Mouse (Mus musculus): ENCODE results near the gene Ppm1l.

The Ppm1l gene

DNA sequence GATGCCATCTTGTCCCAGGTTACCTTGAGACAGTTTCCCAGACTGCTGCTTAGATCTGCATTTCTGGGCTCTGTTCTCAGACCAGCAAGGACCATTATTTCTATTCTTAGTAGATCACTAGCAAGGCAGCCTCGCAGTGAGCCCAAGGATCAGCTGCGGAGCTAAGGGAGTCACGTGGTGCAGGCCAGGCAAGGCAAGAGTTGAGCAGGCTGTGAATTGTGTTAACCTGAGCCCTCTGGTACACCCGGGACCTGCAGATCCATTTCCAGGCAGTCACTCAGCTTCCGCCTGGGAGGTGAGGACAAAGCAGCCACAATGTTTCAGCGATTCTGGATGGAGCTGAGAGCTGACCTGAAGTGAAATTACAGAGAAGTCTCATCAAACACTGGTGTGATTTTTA is 185.3 kb downstream of the Ppm1l start:
- no peak for DNase-seq

DNA sequence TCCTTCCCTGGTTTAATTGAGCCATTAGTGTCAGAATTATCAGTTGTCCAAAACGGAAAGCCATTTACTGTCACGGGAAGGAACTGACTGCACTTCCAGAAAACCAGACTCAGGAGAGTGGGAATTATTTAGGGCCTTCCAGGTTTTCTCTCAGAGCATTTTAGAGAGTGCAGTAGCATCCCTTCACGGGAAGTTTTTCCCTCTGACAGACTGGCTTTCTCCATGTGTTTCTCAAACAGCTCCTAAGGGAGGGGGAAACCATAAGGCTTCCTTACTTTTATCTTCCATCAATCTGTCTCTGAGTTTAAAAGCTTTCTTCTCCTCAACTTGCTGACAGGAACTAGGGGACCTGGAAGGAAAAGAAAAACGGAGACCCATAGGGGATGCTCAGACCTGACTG is 185.9 kb downstream of the Ppm1l start:
- DNase-seq, result no peak

DNA sequence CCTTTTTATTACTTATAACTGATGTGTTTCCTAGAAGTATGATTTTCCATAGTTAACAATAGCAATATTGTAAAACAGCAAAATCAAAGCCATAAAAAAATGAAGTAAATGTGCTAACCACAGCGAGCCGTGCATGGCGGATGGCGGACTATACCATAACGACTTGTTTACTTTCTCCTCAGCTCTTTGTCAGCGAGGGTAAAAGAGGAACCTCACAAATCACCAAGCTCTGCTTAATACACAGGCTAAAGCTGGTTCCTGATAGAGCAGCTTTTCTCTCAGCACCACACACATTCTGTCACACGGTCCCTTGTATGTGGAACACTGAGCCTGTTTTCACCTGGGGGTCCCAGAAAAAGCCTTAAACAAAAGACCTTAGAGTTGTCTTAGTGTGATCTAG is 188.4 kb downstream of the Ppm1l start:
- no peak for DNase-seq

DNA sequence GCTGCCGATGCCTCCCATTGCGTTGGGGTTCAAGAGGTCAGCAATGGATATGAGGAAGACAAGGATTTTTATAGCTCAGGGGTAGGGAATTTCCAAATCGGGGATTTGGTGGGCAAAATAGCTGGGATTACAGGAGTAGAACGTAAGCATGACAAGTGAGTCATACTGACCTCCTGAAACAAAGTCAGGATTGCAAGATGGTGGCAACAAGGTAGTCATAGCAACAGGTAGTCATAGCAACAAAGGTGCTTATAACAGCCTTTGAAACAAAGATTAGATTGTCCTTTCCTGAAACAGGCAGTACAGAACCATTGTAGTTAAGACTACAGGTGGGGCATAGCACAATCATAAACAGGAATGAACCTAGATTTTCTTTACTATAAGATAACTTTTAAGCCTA is 189.7 kb downstream of the Ppm1l start:
- DNase-seq, result no peak

DNA sequence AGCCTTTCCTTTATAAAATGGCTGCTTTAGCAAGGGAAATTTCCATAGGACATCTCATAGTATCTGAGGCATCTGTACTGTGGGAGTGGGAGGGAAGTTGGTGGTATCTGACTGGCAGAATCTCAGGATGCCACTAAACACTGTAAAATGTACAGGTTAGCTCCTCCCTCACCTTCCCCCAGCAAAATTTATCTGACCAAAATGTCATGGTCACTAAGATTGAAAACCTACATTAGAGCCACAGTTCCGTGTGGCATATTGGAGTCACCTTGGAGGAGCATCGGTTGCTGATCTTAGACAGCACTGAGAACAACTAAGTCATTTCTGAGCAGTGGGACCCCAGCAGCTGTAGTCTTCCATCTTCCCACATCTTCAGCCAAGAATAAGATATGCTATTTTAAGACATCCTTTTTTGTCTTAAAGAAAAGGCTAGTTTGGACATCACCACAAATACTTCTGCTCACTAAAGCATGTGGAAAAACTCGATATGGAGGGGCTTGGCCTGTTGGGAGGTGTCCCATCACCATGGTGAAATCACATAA is 192.8 kb downstream of the Ppm1l start:
- no peak for DNase-seq

DNA sequence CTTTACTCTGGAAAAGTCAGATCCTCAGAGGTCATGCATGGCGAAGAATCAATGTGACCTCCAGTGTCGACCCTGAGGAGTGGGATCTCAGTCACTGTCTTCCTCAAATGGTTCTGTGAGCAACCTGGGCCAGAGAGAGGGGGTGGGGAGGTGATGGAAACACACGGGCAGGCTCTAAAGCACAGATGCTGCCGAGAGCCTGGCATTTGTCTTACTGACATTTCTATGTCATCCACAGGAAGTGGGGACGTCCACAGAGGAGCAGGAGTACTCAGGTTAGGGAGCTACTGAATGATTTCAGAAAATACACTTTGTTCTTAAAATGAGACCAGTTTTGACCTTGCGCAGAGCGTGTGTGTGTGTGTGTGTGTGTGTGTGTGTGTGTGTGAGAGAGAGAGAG is 195.2 kb downstream of the Ppm1l start:
- DNase-seq, result no peak

DNA sequence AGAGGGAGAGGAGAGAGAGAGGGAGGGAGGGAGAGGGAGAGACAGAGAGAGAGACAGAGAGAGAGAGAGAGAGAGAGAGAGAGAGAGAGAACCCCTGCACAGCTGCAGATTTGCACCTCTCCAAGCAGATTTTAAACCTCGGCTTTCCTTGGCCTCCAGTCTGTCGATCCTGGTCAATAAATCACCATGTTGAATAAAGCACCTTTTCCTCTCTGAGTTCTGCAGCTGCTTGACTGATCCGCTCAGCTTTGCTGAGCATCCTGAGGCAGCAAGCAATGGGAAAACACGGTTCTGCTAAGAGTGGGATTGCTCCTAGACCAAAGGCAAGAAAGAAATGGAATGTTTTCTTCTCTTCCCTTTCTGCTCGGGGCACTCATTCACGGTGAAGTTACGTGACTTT is 195.7 kb downstream of the Ppm1l start:
- DNase-seq, result no peak

DNA sequence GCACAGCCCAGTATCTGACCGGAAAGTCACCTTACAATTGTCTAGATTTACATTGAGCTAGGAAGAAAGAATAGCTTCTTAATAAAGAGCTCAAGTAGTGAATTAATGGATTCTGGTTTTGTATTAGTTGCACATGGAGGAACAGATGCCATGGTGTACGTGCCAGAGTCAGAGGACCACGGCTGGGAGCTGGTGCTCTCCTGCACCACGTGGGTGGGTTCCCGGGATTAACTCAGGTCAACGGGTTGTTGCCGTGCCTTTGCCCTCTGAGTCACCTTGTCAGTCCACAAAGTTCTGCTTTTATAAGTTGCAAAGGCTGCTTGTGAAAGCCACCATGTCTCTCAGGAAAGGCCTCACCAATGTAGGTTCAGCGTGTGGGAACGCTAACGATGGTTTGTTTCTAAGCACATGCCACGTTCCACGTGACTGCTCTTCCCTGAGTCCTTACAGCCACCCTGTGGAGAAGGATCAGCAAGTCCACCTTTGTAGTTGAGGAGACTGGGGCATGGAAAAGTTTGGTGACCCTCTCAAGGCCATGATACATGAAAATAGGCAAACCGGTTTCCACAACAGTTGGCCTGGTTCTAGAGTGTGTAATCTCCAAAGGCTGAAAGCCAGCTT is 199.2 kb downstream of the Ppm1l start:
- no peak for DNase-seq

DNA sequence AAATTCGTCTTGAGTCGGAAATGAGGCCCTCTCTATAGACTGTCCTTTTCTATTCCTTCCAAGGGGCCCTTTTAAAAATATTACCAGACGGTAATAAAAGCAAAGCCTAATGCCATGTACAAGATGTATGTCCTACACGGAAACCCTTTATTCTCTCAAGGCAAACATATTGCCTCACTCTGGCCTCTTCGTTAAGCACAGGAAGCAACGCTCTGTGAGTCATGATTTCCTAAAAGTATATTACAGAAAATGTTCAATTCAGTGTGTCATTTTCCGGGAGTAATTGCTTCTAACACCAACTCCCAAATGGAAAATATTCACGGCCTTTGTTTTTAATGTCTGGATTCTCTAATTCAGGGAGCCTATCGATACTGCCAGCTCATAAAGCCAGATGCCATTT is 202.5 kb downstream of the Ppm1l start:
- DNase-seq, result no peak

DNA sequence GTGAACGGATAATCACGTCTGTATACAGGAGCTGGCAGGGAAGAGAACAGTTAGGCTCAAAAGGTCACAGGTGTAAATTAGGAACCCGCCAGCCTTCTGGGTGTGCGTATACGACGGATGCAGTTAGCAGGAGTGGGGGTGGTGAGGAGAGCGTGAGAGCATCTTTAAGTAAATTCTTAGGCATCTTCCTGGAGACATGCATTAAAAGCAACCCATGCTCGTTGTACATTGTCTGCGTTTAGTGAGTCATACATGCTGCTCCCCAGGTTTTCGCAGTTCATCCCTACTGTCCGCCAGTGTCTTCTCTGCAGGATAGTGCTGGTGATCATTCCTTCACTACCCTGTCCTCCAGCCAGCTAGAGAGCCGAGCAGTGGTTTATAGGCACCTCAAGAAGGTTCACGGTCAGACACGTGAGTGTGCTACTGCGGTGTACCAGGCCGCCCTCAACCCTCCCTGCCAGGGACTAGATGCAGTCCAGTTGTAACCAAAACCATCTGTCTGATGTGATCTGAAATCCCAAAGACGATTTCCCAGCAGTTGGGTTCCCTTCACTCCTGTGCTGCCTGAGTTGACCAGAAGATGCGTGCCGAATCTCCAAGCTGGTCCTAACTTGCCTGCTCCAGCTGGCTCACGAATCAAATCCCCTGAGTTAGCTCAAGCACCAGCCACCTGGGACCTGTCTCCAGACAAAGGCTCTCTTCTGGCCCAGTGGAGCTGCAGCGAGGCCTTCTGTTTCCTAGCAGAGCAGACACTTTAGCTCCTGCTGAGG is 203.3 kb downstream of the Ppm1l start:
- no peak for DNase-seq

DNA sequence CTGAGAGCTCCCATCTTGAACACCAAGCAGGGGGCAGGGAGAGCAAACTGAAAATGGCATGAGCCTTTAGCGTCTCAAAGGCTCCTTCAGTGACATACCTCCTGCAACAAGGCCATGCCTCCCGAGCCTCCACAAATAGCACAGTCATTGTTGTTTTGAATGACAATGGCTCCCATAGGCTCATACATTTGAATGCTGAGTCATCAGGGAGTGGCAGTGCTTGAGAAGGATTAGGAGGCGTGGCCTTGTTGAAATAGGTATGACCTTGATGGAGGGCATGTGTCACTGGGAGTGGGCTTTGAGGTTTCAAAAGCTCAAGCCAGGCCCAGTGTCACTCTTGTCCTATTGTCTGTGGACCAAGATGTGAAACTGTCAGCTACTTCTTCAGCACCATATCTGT is 205.6 kb downstream of the Ppm1l start:
- DNase-seq, result no peak

DNA sequence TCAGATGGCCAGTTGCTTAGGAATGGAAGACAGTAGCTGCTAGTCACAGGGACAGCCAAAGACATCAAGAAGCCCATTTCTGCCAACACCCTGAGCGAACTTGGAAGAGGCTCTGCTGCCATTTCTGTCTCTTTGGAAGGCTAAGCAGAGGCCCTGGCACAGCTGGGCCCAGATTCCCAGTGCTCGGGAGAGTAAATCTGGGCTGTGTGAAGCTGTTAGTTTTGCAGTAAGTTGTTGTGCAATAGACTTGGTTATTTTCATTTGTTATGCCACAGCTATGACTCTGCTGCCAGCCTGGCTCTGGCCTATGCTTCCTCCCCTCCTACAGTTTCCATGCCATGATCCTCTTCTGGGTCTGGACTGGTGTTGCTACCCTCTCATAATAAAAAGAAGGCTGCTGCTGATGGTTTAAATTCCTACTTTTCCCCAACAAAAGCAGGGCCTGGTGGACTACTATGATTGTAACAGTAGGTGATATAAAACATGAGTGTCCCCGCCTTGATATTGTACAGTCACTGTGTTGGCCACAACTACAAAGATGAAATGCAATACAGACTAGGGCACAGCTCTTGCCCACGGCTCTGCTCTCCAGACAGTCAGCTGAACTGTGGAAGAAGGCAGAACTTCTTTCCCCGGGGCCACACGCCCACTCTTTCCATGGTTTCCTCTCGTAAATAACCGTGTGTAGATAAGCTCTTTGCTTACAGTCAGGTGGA is 207.9 kb downstream of the Ppm1l start:
- no peak for DNase-seq

DNA sequence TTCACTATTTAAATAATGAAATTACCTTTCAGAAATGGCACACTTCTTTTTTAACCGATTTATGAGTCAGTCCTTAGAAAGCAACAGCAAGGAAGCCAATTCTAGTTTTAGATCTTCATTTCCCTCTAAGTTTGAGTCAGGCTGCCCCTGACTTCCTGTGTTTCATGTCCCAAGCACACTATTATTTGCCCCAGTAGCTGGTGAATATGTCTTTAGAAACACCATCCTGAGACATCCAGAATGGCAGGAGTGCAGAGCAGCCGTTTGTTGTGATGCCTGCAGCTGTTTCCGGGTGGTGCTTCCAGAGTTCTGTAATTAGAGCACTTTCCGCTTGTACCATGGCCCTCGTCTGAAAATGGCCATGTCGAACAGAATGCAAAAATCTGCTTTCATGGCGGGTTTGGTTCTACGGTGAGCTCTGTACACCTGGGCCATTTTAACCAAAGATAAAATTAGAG is 208.4 kb downstream of the Ppm1l start:
- no peak for DNase-seq

DNA sequence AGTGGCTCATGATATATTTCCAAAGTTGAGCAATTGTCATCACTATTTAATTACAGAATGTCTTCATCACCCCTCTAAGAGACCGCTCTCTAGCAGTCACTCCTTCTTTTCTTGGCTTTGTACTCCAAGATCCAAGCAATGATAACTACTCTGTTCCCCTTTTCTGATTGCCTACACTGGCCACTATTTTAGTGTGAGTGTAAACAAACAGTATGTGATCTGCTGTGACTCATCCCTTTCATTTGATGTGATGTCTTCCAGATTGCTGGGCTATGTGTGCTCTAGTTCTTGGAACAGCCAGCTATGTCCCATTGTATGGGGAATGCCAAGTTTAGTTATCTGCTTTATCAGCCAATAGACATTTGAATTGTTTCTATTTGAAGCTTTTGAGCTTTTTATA is 210.7 kb downstream of the Ppm1l start:
- DNase-seq, result no peak

DNA sequence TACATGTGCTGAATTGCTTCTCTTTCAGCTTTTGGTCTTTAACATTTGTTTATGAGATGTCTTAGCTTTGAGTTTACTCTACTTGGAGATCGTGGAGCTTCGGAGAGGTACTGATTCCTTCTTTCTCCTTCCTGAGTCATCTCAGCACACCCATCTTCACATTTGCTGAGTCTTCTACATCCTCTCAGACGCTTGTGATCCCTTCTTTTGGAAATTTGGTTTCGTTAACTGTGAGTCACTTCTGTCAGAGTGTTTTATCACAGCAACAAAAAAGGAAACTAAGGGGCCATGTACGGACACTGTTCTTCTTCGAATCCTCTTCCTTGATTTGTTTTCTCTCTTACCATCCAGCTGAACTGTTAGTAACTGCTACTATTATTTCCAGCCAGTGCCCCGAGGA is 212.9 kb downstream of the Ppm1l start:
- no peak for DNase-seq

DNA sequence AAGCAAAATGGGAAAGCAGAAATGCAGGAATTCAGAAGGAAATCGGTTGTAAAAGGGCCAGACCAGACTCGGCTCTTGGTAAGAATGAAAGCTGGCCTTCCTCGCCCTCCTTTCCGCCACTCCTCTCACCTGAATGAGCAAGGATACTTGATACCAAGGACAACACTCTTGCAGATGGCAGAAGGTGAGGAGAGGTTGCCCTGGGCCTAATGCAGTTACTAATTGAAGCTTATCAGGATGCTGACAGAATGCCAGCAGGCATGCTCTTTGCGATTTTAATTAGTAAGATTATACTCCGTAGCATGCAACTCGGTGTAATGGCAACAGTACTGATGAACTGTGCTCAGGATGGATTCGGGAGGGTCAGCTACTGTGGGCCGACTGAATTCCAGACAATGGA is 214.8 kb downstream of the Ppm1l start:
- DNase-seq, result no peak

DNA sequence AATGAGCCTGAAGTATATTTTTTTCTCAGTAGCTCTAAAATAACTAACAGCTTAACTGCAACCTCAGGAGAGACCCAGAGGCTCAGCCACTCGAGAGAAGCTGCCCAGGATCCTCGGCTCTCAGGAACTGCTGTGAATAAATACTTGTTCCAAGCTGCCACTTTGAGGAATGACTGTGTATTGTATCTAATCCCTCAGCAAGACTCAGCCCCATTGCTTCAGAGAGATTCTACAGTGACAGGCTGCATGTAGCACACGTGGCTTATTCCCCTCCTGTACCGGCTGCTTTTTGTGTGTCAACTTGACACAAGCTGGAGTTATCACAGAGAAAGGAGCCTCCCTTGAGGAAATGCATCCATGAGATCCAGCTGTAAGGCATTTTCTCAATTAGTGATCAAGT is 216.0 kb downstream of the Ppm1l start:
- no peak for DNase-seq

DNA sequence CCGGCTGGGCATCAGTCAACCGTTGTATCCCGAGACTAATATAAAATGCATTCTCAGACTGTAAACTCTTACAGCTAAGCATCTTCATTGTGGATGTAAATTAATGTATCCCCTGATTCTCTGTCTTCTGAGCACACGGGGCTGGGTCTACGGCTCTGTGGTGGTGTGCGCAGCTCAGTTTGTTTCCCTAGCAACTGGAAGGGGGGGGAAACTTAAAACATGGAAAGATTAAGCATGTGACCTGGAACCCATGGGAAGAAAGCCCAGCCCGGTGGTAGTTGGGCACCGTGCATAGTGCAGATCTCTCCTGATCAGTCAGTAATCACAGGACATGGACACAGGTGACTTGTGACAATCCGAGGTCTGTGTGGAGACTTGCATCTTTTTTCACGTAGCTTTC is 218.8 kb downstream of the Ppm1l start:
- no peak for DNase-seq

DNA sequence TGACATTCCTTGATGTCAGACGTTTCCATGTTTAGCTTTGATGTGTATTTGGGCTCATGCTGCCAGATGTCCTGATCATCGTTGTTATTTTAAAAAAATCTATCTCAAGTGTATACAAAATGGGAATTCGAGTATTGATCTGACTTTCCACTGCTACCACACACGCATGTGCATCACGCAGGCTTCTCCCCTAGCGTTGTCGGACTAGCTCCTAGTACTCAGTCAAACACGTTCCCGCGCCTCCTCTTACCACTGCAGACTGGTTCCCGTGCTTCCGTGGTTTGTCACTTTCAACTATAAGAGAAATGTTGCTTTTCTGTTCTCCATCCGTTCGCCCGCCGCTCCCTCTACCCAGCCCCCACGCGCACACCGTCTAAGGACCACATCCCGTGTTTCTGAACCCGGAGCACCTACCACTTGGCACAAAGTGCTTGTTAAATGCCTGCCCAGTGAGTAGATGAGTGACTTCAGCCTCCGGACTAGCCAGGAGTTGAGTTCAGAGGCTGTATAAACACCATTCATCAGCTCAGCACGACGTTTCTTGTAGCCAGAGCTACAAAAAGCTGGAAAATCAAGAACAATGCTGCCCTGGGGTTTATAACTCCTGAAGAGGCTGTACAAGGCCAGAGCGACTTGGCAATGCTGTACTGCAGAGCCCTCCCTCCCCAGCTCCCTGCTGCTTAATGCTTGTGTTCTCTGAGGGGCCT is 219.4 kb downstream of the Ppm1l start:
- DNase-seq, result peak; percentile 30

DNA sequence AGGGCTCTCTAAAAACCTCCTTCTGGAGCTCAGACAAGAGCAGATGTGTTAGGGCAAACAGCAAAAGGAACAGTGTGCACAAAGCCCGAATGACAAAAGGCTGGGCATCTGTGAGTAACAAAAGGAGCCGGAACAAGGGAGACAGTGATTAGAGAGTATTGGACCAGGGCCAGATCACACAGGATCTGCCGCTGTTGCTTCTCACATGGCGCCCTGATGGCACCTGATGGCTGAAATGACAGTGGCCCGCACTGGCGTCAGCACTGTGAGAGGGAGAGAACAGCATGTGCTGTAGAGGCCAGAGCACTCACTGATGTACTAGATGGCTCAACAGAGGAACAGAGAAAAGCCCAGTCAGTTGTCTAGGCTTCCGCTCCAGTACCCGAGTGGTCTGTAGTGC is 226.3 kb downstream of the Ppm1l start:
- DNase-seq, result no peak

DNA sequence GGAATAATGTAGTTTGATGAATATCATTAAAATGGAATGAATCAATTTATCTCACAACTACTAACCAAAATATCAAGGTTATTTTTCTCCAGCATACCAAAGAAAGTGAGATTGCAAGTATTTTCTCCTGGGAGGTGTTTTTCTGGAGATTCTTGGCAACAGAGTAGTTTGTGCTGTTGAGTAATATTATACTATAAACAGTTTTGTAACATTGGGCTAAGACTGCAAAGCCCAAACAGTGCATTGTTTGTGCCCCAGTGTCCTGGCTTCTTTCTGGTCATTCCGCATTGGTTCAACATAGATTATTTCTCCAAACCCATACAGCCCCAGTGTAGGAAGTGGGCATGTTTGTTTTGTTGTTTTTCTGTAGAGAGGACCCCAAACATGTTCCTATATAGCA is 227.1 kb downstream of the Ppm1l start:
- DNase-seq, result no peak

DNA sequence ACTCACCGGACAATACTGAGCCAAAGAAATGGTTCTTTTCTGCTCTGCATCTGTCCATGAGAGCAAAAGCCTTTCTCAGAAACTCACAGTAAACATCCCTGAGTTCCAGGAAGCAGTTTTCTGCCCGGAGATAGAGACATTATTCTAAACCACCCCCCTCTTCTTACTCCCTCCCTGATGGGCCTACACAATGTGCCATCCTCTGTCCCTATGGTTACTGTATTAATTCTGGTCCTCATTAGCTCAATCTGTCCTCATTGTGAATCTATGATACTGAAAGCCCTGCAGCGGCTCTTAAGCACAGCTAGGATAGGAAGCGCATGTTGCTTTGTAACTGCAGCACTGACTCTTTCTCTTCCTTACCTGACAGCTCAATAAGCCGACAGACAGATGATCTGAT is 228.4 kb downstream of the Ppm1l start:
- DNase-seq, result no peak

DNA sequence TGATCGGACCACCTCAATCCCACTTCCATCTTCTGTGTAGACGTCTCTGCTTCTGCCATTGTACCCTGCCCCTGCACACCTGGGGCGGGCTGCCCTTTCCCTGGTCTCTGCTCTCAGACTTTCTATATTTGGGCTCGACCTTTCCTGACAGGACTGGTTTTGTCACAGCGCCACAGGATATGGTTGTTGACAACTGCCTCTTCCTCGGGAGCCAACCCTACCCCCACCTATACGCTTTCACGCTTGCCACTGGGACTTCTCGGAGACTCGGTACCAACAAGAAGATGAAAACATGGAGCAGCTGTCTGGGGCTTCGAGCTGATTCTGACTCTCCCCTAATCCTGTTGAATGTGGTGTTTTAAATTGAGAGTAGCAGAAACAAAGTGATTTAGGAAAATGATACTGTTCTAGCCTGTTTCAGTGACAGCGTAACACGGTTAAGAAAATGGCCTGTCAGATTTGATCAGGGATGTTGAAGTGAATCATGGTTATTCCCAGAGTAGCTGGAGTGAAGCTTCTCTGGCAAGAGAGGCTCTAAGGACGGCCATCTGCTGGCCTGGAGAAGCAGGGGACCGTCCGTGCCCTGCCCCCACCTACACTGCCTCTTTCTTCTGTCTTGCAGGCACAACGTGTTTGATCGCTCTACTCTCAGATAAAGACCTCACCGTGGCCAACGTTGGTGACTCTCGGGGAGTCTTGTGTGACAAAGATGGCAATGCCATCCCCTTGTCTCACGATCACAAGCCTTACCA is 232.2 kb downstream of the Ppm1l start:
- DNase-seq, result no peak
